Mouse (Mus musculus): Measurements from ENCODE around the gene B020004J07Rik.
A peak's percentile ranks its signal among the peaks of the same experiment; 100 is the strongest.
"Not testable (repeated sequence)": the region's sequence is repeated elsewhere in the genome, so short reads cannot be mapped to it uniquely, and the experiment has no call there.

B020004J07Rik gene

GRCm38 (mm10) chr4:101843923-101844322, at the start of gene B020004J07Rik:
Gene B020004J07Rik (minus strand): TSS chr4:101844023.
- DNase-seq (ENCODE audit: low spot score), result not testable (repeated sequence)

DNA sequence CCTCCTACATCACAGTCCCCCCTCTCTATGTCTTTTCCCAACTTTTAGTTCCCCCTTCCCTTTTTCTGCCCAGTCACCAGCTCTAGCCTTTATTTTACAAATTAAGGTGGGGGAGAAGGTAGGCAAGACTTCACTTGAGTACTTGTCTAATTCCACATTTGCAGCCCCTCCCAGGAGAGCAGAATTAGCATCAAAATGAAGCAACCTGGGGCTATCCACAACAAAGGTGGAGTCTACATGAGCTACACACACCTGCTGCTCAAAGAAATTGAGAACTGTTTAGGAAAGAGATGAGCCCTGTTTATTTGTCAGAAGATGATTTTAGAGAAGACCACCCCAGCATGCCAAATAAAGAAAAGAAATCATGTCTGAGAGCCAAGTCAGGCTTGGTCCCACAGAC, 45.6 kb upstream of the B020004J07Rik start:
- DNase-seq (ENCODE audit: low spot score), result no peak

DNA sequence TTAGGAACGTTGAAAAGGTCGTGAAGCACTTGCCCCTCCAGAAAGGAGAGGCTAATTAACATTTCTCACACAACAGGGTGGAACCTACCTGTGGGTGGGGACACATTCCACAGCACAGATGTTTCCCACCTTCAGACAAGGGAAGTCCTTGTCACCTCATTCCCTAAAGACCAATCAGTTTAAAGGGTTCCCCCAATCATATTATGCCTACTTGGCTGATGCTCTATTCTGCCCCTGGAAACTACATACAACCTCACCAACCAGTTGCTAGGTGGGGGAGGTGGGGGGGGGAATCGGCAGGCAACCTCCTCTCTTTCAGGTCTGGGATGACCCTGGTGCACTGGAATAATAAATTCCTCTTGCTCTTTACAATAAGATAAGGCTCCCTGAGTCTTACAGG, 39.8 kb upstream of the B020004J07Rik start:
- DNase-seq (ENCODE audit: low spot score), result no peak

- DNase-seq (ENCODE audit: low spot score), result not testable (repeated sequence)
Measured at GRCm38 (mm10) chr4:101875687-101876086, 31.9 kb upstream of the B020004J07Rik start.

DNA sequence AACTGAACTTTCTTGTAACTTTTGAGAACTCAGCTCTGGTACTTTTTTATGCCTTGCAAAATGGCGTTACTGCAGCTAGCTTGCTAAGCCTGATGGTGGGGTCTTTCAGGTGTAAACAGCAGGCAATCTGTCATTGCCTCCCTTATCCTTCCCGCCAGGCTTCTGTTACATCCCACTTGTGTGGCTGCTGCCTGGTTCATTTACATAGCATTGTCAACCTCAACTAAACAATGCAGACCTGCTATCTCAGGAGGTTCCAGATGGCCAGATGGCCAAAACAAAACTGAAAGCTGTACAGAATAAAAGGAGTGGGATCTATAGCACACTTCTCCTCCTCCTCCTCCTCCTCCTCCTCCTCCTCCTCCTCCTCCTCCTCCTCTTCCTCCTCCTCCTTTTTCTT, 28.2 kb upstream of the B020004J07Rik start:
- not testable (repeated sequence) for DNase-seq (ENCODE audit: low spot score)

- no peak for DNase-seq (ENCODE audit: low spot score)
Measured at GRCm38 (mm10) chr4:101862289-101862688, 18.5 kb upstream of the B020004J07Rik start.

DNA sequence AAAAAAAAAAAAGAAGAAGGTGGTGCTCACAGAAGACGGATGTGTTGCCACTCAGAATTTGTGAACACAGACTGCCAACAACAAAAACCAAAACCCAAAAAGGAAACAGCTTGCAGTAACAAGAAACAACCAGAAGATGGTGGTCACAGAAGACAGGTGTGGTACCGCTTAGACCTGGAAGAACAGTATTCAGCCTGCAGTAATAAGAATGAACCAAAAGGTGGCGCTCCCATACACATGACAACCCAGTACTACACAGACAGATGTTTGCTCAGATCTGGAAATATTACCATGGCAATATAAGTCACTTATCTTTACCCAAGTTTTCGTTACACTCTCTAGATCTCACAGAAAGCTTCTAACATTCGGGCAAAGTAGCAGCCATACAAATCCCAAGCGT, 17.1 kb upstream of the B020004J07Rik start:
- peak; percentile 9 for DNase-seq (ENCODE audit: low spot score)

- no peak for DNase-seq (ENCODE audit: low spot score)
Measured at GRCm38 (mm10) chr4:101850908-101851307, 7.1 kb upstream of the B020004J07Rik start.

All from c-Kit-positive CD71-positive TER-119-positive erythroid progenitor cells, embryonic 14.5 days (primary cell).